Mouse (Mus musculus) right cerebral cortex, postnatal 10 days (tissue): ENCODE measurements around the gene Dusp13.

Experiments used
- DNase-seq, 2 experiments: peaks; one replicate each; pipeline ENCODE4 v3.0.0; 2021; ENCODE audit warnings: low spot score in 2 of 2

The Dusp13 gene

DNA sequence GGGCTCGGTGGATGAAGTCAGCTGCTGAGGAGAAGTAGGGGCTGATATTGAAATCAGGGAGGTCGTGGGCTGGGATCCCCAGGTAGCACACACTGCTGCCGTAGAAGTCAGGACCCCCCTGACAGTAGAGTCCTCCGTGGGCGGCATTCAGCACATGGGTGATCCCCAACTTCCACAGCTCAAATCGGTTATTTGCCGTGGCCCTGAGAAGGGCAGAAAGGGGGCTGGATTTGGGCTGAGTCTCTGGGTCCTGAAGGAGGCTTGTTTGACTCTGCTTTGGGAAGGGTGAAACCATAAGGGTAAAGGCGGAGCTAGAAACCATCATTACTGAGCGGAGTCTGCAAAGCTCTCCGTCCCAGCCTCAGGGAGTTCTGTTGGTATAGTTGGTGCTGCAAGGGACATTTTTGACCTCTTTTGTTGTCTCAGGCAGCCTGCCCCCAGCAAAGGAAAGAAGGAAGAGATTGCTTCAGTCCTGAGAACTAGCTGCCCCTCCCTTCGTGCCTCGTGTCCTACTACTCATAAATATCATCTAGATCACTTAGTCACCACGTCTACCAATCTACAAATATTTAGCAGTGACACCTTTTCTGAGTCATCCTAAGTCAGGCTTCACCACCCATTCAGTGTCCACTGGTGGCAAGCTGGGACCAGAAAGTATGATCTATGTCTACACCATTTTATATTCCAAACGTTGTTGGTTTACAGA lies 3.4 kb downstream of the Dusp13 start:
- no peak for DNase-seq

DNA sequence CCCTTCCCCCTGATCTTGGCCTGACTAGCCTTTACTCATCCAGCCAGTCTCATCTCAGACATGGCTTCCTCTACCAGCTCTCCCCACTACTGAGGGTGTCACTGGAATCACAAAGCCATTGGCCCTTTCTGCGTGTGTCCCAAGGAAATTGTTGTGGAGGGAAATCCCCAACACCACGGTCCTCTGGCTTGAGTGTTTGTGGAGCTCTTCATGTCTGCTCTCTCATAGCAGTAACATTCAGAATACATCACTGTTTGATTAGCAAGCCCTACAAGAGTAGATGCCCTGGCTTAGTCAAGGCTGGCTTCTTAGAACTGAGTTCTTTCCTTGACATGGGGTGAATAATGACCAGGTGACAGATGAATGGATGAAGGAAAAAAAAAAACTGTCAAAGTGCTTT lies 4.1 kb downstream of the Dusp13 start:
- DNase-seq = no peak

DNA sequence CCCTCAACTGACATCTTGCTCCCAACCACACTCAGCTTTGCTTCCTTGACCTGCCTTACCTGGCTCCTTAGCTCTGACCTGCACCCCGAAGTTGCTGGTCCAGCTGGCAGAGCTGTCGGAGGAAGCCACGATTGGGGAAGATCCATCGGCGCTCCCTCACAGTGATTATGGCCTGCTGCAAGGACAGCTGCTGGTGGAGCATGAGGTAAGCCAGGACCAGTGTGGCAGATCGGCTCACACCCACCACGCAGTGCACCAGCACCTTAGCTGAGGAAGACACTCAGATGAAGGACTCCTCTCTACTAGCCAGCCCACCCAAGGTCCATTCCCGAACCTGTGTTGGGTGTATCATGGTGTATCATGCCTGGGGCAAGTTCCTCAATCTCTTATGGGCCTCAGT lies 4.7 kb downstream of the Dusp13 start:
- no peak for DNase-seq

DNA sequence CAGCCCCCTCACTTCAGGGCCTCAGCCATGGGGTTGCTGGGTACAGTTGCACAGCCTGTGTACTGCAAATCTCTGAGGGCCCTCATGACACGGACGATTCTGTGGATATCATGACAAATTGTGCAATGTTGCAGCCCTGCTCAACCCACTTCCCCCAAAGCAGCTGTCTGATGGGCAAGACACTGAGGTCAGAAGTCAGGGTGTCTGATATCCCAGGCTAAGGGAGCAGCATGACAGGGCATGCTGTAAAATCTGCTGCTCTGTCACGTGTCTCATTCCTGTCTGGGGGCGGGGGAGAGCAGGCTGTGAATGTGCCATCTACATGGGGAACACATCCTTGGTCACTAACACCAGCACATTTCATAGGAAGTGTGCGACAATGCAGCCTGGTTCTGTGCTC lies 5.8 kb downstream of the Dusp13 start:
- no peak for DNase-seq

DNA sequence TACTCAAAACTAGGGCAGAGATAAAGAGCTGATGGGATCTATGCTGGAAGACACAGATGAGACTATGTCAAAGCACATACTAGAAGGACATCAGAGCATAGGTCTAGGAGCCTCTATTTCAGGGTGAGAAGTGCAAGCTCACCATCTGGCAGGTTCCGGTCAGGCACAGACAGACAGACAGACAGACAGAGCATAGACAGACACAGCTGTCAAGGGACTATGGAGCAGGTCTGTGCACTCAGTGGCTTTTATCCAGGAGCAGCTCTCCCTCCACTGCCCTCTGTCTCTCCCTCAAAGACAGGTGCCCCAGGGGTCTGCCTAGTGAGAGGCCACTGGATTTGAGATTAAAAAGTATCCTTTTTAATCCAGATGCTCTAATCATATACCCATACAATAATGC lies 6.8 kb downstream of the Dusp13 start:
- no peak for DNase-seq

DNA sequence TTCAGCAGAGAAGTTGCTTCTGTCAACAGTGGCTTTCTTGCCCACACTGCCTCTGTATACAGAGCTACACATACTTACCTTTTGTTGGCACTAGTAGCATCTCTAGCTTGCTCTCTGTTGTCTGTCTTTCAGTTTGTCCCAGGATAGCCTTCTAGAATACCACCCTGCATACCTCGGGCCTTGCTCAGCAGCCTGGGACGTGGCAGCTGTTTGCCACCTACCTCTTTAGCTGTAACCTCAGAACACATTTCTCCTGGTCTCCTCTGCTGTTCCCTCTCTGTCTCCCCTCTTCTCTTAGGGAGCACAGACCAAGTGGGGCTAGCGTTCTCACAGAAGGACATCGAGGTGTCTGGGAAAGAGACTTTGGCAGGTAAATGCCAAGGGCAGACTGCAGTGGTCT lies 8.5 kb downstream of the Dusp13 start:
- no peak for DNase-seq

DNA sequence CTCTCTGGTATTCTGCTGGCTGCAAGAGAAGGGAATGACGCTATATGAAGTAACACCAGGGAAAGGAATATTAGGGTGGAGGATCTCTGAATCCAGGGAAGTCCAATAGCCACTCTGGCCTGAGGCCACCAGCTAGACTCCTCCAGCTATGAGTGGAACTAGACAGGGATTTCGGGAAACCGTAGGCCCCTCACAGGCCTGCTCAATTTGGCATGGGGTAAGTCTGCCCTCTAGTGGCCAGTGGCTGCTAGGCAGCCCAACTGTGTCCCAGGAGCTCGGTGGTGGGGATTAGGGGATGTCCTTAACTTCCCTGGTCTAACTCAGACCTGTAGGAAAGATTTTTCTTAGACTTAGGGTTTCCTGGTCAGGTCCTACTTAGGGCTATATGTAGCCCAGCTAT lies 9.2 kb downstream of the Dusp13 start:
- DNase-seq = peak; percentile 86 to 93

DNA sequence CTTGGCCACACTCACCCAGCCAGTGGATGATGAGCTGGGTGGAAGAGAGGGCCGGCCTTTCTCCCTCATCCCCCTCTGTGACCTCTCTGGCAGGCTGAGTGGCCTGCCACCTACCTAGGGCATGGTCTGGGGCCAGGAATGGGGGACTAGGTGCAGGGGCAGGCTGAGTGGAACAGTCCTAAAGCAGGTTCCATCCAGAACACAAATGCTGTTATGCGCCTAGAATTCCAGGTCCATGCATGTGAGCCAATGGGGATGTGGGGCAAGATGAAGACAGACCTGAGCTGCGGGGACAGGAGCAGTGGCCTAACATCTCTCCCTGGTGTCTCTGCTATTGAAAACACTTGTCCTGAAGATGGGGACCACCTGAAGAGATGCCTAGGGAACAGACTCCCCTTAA lies 9.7 kb downstream of the Dusp13 start:
- no peak for DNase-seq

DNA sequence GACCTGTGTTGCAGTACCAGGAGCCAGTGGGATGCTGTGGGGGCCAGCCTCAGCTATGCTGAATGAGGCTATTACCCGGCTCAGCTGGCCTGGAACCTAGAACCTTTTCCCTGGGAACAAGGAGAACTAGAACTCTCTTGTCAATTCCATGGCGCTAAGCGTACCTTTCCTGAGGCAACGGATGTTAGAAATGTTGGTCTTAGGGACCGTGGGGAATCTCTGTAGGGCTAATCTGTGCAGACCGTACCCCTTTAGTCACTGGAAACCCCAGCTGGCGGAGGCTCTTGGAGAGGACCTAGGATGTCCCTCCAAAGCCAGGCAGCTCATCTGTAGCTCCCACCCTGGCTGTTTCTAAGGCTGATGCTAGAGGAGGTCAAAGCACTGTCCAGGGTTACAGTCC lies 10.6 kb downstream of the Dusp13 start:
- no peak for DNase-seq

DNA sequence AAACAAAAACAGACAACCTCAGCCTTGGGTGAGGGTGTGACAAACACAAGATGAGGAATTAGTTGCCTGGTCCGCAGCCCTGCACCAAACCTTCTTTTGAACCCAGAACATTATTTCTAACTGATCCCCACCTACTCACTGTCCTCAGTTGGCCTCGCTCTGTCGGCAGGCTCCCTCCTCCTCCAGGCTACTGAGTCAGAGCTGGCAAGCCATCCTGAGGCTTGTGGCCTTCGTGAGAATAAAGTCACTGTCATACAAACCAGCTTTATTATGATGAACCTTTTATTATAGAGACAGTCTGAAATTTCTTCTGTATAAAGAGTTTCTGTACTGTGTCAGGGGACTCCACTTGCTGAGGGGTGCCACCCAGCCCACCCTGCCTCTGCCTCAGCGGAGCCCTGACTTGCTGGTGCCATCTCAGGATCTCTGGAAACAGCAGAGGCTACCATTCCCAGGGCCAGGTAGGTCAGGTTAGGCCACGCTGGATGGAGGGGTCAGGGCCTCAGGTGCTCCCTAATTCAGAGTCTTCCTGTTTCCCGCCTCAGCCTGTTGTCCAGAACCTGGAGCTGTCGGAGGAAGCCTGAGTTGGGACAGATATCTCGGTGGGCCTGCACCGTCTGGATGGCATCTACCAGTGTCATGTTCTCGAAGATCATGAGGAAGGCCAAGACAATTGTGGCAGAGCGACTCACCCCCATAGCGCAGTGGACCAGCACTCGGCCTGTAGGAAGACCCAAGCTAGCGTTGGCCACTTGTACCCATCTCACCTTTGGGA lies 17.7 kb downstream of the Dusp13 start:
- no peak for DNase-seq

DNA sequence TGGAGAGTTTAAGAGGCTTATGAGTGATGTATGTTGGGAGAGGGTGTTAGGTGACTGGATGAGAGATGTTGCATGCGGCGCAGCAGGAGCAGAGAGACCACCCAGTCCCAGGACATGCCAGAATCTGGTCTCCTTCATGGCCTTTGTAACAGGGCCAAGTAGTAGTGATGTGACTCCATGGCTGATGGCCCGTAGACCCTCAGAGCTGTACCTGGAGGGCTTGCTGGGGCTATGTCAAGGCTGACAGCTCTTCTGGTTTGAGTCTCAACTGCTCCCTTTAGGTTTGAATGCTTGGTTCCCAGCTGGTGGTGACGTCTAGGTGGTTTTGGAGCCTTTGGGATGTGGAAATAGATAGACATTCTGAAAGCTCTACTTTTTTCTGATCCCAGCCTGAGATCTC lies 21.0 kb downstream of the Dusp13 start:
- DNase-seq = no peak

DNA sequence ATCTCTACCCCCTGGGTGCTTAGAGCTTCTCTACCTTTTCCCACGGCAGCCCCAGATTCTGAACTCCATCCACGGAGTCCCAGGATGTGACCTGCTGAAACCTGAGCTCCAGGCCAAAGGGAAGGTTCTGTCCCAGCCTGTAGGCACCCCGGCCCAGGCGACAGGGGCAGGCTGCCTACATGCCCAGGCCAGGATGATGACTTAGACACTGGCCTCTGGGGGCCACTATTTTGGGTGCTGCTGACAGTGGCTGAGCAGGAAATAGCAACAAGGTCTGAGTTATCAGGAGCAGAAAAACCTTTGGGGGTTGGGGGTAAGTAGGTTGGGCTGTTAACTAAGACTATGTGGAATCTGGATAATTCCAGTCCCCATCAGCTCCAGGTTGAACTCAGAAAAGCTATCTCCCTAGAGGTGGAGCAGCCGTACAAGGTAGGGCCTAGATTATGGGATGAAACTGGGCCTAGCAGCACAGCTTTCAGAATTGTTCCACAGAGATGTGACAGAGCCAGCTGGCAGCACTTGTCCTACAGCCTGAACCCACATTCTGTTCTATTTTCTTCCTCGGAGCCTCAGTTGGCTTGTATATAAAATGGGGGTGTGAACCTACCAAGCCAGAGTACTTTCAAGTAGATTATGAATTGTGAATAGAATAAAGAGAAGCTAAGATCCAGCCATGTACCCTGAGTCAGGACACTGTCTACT lies 21.8 kb downstream of the Dusp13 start:
- DNase-seq = no peak

DNA sequence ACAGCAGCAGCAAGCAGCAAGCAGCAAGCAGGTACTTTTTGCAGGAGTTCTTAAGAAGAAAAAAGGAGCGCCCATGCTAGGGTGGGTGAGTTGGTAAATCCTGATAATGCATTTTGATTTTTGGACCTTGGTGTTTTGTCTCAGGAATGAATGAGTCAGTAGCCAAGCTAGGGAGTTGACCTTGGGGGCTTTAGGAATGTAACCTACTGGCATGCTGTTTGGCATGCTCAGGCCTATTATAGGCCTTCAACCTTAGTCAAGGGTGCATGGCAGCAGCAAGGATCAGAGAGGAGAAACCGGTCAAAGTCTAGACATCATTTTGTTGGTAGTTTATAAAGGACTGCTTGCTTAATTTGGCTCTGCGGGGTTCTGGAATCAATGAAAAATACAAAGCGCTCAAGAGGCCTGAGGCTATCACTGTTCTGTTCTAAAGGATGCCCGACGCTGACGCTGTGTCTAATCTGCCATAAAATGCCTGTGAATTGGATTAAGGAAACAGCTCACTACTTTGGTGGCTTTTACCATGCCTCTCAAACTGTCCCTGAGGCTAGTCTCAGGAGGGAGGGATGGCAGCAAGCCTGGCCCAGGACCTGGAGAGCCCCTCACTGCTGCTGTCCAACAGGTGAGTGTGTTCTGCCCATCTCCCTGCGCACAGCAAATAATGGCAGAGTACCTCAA lies 28.8 kb downstream of the Dusp13 start:
- DNase-seq = no peak

DNA sequence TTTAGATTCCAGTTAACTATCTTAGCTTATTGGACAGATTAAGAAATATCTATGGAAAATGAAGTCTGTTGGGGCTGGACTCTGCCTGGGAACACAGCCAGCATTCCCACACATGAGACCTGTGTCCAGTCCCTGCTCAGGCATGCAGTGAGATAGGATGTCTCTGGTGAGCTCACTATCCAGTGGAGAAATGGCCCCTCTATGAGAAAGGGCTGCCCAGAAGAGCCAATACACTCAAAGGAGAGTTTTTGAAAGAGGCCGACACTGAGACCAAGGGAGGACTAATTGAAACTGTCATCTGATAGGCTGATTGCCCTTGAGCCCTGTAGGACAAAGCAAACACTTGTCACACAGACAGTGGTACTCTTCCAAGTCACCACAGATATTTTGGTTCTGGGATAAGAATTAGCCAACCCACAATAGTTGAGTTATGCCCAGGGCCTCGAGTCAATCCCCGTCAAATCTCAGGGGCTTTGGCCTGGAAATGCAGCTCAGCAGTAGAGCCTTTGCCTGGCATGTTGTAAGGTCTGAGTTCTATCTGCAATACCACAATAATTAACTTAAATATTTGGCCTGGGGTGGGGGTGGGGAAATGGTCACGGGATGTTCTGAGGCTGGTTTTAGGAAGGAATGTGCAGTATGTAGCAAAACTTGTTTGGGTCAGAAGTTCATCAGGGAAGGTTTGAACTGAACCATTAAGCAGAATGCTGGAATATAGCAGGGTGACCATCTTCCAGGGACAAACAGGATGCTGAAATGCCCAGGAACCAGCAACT lies 30.4 kb downstream of the Dusp13 start:
- no peak for DNase-seq

DNA sequence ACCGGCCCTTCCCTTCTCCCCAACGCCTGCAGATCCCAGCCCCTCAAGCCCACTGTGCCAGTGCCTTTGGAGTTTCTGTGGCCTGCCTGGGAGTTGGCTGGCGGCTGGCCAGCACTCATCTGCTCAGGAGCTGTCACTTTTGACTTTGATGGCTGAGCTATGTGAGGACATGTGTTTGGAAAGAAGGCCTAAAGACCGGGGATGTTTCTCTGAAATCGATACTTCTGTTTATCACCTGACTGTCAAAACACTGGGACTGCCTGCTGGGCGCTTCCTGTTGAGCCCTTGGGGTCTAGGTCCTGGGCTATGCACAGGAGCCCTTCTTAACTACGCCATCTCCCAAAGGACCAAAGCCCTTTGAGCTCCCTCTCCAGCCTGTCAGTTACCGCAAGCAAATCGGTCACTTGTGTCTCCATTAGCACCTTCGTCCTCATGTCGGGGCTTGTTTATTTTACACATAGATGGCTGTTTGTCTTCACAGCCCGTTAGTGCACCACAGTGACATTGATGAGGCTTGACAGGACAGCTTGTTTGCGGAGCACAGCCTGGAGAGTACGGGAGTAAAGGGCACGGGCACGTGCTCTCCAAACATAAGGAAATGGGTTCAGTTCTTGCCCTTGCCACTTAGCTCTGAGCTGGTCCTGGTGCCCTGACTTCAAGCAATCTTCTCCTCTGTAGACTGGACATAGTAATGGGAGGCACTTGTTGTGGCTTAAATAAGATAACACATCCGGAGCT lies 31.2 kb downstream of the Dusp13 start:
- DNase-seq = no peak

DNA sequence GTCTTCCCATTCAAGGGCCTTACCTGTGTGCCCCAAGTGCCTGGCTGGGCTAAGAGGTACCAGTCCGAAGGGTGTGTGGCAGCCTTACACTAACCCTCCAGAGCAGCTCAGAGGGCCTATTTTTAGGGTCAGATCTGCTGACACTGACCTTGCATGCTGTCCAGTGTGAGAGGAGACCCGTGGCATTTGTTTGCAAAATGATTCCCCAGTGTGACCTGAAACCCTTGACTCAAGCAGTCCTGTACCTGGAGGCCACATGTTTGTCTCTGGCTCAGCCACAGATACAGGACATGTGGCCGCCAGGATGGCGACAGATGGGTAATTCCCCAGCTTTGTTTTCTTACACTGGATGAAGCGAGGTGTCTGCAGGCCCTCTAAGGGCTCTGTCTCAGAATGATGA lies 36.5 kb downstream of the Dusp13 start, which contains the start of gene Dupd1:
Gene Dupd1 (minus strand): TSS at position 91 of the 400 bp plus-strand sequence.
- no peak for DNase-seq

DNA sequence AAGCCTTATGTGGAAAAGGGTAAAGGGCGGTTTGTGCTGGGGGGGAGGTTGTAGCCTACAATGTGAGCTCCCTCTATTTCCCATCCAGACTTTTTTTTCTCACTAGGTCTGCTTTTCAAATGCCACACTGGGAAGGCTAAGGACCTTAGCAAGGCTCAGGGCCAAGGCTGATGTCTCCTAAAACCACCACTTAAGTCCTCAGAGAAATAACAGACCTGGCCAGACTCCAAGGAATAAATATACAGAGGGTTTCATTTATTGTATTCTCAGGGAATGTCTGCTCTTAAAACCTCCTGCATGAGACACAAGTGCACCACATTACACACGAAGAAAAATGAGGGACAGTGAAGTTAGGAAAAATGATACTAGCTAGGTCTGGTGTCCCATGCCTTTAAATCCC lies 39.8 kb downstream of the Dusp13 start:
- DNase-seq = no peak

DNA sequence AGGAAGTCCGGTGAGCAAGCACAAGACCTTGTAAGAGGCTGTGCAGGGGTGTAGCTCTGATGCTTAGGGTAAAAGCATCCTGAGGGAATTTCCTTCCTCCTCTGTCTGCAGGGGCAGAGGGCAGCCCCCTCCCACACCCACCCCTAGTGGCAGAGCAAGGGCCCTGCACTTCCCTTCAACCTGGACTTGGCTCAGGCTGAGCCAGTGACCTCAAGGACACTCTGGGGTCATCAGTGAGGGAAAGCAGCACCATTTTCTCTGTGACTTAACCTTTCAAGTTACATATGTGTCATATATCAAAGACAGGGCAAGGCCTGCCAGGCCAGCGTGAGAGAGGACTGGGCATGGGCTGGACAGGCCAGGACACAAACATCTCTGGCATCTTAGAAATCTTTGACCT lies 41.4 kb downstream of the Dusp13 start:
- no peak for DNase-seq

DNA sequence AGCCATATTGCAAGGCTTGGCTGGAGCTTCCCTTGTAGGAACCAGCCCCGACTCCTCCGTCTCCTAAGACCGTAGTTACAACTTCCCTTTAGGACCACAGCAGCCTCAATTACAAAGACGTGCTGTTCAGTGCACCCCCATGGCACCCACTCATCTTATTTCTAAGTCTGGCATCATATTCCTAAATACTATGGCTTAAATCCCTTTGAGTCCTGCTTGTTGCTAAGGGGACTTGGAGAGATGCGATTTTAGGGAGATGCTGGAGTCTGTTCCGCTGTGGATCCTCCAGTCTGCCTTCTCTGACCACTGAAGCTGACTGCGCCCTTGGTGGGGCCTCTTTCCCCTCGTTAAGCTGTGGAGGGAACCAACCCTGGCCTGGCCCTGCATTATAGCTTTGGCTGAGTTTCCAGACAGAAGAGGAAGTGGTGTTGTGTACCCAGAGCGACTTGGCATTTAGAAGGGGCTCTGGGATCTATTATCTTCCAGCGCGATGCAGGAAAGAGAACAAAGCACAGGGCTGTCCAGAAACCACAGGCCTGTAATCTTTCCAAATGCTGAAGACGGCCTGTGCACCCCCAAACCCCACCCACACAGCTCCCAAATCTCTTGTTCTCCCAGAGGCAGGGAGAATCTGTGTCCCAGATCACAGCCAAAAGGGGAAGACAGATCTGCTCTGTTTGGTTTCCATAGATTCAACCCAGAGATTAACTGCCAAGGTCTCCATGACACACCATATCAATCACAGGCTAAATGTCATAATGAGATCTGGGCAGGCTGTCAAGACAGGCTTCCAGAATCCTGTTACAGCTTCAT lies 44.0 kb downstream of the Dusp13 start:
- DNase-seq = peak; percentile 74 to 82

DNA sequence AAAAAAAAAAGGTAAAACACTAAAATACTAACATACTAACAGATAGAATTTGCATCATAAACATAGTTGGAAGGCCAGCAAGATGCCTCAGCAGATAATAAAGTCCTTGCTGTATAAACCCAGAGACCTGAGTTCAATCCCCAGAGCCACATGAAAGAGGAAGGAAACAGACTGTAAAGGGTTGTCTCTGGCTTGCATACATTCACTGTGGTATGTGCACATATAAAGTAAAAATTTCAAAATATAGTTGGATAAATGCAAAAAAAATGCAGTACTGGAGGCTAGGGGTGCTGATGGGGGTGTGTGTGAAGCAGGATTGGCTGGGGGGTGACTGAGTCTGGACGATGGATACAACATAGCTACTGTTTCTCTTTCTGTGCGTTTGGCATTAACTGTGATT lies 45.5 kb downstream of the Dusp13 start:
- no peak for DNase-seq
